Mouse (Mus musculus): ENCODE data around the gene Fbxo22.
"Not testable (repeated sequence)": the region's sequence is repeated elsewhere in the genome, so short reads cannot be mapped to it uniquely, and the experiment has no call there.

Fbxo22 gene

DNA sequence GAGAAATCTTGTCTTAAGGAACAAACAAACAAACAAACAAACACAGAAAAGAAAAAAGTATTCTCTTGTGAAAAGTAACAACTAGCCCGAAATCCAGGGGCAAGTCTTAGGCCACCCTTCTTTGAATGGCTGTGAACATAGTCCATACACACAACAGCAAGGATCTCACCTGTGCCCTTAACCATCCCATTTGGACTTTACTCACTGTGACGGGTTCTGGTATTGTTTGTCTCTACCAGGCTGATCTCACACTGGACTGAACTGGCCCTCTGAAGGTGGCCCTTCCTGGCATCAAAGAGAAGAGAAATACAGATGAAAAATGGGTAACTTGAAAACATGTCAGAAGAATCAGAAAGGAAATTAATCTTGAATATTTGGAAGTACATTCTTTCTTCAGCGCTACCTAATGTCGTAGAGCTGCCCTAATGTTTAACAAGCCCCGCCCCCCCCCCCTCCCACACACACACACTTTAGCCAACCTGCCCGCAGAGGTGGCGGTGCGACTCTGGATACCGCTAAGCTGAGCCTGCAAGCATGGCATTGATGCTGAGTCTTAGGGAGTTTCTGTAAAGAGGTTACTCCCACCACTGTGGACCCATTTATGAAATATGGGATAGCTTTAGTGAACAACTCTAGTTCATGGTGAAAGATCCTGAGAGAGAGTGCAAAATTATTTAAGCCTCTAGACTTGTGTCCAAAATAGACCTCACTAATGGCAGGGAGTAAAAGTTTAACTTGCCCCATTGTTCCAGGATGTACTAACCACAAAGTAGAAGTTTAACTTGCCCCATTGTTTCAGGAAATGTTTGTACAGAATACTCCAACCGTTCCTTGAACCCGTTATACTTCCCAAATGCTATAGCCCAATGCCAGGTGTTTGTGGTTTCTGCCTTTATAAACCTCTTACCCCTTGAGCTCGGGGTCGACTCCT is 27.8 kb downstream of the Fbxo22 start:
- DNase-seq (ENCODE audit: low spot score in 2 of 2) = no peak

DNA sequence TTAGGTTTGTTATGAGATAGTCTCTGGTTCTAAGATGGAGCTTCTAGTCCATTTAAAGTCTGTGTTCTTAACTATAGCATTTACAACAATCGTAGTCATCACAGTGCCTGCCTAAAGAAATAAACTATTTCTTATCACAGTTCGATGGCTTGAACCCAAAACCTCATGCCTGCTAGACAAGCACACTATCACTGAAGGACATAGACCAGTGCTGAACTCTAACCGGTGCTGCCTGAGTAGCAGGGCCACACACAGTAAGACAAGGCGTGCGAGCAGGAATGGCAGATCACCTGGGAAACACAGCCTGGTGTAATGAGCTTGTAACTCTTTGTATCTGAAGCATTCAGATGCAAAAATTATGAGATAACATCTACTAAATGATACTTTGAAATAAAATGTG is 32.1 kb downstream of the Fbxo22 start:
- DNase-seq (ENCODE audit: low spot score in 2 of 2) = no peak

- no peak for DNase-seq (ENCODE audit: low spot score in 2 of 2)
Measured at GRCm38 (mm10) chr9:55241863-55242685, 33.3 kb downstream of the Fbxo22 start.

GRCm38 (mm10) chr9:55243280-55243679 is 34.6 kb downstream of the Fbxo22 start:
- DNase-seq (ENCODE audit: low spot score in 2 of 2) = no peak

DNA sequence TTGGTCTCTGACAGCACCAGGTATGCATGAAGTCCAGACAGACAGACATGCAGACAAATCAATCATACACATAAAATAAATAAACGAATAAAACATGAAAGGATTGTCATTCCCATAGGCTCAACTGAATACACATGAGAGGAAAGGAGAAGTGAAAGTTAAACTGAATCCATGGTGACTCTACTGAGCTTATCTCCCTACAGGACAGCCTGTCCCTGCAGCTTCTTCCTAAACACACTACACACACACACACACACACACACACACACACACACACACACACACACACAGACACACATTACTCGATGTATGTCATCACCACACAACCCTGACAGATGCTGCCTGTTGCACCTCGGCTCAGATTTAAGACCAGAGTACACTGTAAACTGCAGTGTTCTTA is 35.4 kb downstream of the Fbxo22 start:
- no peak for DNase-seq (ENCODE audit: low spot score in 2 of 2)

DNA sequence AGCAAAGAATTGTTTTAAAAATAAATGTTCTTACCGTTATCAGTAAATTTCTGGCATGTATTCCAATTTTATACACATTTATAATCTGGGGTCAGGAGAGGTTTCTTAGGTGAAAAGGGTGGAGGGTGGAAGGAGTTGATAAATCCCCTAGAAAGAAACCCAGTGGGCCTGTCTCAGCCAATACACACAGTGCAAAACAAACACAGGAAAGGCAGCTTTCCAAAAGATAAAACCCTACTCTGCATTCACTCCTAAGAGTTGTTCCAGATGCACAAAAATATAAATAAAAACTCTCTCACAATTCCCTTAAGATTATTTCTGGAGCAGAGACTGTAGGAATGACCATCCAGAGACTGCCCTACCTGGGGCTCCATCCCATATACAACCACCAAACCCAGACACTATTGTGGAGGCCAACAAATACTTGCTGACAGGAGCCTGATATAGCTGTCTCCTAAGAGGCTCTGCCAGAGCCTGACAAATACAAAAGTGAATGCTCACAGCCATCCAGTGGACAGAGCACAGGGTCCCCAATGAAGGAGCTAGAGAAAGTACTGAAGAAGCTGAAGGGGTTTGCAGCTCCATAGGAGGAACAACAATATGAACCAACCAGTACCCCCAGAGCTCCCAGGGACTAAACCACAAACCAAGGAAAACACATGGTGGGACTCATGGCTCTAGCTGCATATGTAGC is 36.5 kb downstream of the Fbxo22 start:
- not testable (repeated sequence) for DNase-seq (ENCODE audit: low spot score in 2 of 2)

DNA sequence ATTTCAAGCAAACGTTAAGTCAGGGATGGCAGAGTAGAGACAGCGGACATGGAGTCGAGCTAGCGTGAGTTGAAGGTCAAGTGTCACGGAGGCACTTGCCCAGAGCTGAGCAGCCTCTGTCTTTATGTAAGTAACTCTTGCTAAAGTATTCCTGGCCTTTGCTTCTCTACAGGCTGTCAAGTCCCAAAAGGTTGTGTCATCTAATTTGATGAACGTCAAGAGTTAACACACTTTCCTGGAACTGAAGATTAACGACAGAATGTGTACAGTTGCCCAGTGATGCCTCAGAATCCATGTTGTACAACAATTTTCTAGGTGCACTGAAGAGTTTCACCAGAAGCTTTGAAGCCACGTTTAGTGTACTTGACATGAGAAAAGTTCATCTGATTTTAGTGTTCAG is 37.7 kb downstream of the Fbxo22 start:
- no peak for DNase-seq (ENCODE audit: low spot score in 2 of 2)

DNA sequence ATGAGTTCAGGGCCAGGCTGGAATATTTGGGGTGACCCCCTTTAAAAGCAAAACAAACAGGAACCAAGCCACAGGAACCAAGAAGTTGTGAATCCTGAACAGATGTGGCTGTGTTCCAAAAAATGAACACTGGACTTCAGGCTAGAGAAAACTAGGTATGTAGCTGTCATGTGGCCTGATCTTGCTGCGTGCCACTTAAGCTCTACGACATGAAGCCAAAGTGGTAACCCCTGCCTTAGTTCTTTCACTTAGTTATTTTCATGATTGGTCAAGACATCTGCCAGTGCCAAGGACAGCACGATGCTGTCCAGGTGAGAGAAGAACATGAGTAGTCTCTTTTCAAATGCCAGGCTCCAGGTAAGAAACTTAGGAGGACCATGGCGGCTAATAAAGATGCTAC is 38.2 kb downstream of the Fbxo22 start:
- DNase-seq (ENCODE audit: low spot score in 2 of 2) = no peak

DNA sequence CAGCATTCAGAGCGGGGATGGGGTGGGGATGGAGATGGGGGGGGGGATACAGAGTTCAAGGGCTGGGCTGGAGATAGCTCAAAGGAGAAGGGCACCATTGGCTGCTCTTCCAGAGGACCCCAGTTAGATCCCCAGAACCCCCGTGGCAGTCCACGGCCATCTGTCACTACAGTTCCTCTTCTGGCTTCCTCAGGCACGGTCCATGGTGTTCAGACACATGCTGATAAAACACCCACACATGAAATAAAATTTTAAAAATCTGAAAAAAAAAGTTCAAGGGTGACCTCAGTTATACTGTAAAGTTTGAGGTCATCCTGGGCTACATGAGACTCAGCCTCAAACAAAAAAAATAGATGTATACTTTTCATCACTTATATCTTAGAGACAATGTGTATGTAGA is 39.7 kb downstream of the Fbxo22 start:
- no peak for DNase-seq (ENCODE audit: low spot score in 2 of 2)

DNA sequence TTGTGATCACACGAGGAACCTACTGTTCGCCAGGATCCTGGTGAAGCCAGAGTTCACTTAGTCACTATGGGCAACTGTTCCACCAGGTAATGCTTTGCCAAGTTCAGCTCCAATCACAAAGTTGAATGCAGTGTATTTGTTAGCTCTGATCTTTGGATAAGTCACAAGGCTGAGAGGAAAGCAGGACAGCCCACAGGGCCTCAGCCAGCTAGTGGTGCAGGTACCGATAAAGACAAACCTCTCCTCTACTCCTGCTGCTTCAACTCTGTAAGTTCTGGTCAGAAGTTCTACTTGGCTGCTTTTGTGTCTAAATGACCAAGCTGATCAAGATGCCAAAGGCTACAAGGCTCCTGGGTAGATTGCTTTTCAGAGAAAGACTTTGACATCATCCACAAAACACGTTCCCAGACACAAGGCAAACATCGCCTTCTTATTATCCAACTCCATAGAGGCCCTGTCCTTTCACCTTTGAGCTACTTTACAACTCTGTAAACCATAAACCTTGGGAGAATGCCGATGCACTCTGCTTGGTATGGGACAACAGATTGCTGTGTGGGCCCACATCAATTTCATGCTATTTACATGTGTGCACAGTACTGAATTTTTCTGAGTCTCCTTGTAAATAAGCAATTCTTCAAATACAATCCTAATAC is 42.0 kb downstream of the Fbxo22 start:
- DNase-seq (ENCODE audit: low spot score in 2 of 2) = no peak

DNA sequence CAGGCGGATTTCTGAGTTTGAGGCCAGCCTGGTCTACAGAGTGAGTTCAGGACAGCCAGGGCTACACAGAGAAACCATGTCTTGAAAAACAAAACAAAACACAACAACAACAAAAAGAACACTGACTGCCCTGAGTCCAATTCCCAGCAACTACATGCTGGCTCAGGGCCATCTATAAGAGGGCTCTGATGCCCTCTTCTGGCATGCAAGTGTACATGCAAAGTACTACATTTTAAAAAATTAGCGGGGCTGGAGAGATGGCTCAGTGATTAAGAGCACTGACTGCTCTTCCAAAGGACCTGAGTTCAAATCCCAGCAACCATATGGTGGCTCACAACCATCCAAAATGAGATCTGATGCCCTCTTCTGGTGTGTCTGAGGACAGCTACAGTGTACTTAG is 43.4 kb downstream of the Fbxo22 start:
- DNase-seq (ENCODE audit: low spot score in 2 of 2) = not testable (repeated sequence)

DNA sequence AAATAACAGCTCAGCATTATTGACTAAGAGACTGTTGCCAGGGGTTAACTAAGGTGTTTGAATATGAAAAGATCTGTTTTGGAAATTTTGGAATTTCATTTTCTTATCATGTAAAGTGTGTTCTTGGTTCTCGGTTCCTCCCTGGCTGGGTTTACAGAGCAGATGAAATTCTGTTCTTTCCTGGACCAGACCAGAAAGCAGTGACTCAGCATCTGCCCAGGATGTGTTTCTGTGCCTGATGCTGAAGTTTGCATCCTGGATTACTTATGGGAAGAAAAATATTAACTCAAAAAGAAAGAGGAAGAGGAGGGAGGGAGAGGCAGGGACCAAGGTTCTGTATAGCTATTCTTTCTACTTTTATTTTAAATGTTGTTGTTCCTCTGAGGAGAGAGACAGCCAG is 45.1 kb downstream of the Fbxo22 start:
- DNase-seq (ENCODE audit: low spot score in 2 of 2) = no peak

DNA sequence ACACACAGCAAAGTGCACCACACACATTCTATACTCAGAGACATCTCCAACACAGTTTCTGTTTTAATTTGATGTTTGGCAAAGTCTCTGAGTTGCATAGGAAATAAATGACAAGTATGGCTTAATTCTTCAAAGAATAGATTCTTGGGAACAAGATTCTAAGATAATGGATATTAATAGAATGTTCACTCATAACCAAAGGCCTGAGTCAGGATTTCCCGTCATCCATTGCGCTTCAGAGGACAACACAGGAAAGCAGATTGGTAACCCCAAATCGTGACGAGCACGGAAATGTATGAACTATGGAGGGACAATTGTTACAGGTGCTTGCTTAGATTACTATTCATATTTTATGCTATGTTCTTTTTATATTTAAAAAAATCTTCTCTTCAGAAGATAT is 46.3 kb downstream of the Fbxo22 start:
- DNase-seq (ENCODE audit: low spot score in 2 of 2) = no peak

- DNase-seq (ENCODE audit: low spot score in 2 of 2) = no peak
Measured at GRCm38 (mm10) chr9:55255604-55256003, 46.9 kb downstream of the Fbxo22 start.

DNA sequence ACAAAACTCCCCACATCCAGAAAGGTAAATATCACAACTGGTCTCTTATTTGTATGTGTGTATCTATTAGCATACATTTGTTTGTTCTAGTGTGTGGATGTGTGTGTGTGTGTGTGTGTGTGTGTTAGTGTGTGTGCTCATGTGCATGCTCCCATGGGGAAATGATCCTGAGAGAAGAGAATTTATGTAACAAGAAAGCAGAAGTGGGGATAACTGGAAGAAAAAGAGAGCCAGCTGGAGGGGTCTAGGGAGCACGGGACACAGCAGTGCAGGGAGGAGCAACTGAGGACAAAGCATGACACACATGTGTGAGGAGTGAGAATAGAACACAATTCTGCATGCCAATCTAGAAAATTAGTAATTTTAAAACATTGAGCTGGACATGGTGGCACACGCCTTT is 48.4 kb downstream of the Fbxo22 start:
- DNase-seq (ENCODE audit: low spot score in 2 of 2) = no peak

GRCm38 (mm10) chr9:55259741-55260140 is 51.0 kb downstream of the Fbxo22 start:
- no peak for DNase-seq (ENCODE audit: low spot score in 2 of 2)

DNA sequence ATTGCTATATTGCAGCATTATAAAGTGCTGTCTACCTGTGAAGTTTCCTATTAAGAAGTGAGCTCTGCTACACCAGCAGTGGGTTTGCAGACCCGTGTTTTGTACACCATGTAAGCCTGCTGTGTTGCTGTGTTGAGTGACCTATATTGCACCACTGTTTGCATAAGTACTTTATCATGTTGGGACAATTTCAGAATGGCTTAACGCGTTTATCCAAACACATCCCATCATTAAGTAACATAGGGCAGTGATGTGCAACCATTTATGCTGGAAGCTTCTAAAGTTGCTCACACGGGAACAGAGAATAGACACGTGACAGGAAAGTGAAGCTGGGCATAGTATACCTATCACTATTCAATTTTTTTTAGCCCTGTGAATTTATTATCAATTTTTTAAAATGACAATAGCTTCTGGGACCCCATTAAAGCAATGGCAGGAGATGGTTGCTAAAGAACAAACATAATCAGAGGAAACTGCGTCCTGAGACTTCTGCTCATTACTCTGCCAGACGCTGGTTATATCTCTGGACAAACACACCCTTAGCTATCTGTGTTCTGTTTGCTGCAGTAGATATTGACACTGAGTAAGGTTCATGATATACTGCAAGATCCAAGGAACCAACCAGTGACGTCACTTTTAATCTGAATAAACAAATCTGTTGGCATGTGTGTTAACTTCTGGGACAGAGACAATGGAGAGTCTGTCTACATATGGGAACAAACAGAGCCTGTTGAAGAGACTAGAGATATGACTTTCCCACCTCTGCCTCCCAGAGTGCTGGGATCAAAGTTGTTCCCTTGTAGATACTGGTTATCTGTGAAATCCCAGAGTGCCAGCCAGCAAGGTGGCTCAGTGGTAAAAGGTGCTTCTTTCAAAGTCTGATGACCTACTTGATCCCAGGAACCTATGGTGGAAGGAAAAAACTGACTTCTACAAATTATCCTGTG is 55.9 kb downstream of the Fbxo22 start:
- no peak for DNase-seq (ENCODE audit: low spot score in 2 of 2)

DNA sequence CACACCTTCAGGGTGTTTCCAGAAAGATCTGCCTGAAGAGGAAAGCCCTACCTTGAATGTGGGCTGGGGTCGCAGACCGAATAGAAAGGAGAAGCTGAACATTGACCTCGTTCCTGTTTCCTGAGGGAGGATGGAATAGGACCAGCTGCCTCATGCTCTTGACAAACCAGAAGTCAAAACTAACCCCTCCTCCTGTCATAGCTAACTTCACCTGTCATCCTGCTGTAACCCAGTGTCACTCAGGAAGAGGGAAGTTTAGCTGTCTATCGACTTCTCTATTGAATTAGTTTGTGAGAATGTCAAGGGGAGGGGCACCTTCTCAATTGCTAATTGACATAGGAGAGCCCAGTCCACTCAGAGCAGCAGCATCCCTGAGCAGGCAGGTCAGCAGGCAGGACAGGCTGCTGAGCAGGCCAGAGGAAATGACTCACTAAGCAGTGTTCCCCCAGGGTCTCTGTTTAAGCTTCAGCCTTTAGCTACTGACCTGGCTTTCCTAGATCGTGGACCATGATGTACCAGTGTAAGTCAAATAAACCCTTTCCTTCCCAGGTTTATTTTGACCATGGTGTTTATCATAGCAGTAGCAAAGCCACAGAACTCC is 63.3 kb downstream of the Fbxo22 start:
- no peak for DNase-seq (ENCODE audit: low spot score in 2 of 2)

DNA sequence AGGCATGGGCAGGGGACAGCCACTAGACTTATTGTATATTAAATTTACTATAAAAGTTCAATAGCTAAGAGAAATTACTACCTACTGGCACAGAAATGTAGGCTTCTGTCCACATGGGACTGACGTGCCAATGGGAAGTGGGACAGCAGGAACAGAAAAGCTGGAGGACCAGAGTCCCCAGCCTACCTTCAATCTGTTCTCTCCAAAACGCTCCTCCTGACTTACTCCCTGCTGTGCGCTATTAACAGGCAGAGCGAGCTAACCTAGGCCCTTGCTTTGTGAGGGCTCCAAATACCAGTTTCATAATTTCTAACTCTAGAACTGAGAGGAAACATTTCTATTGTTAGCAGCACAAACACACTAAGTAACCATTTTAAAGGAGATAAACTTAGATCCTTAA is 65.2 kb downstream of the Fbxo22 start:
- no peak for DNase-seq (ENCODE audit: low spot score in 2 of 2)

Data from frontal cortex, postnatal 14 days (tissue).